Mouse (Mus musculus): ENCODE results near the gene Man1c1. TPM values are rescaled to one million over a fixed set of nuclear protein-coding genes. Genes with fewer than 3 reads are reported as not detected.

Man1c1 gene
- polyA plus RNA-seq, 1 experiment from 2014 or later, result 1.5 TPM

- no peak for TF ChIP-seq CTCF (IDR thresholded peaks at IDR 0.05; ENCODE audit: low read depth)
- no peak for TF ChIP-seq EP300 (optimal IDR thresholded peaks at IDR 0.05)
- 79% methylated on average over 5 of the region's 5 CpGs for WGBS
- Histone ChIP-seq H3K4me3 (ENCODE audit: low read depth, low read length) (no peak overlapping the region), H3K9me3 (ENCODE audit: control insufficient read depth, low read length) (no peaks in the 10 kb centered on the region), H3K4me1 (replicated peaks; ENCODE audit: control insufficient read depth, insufficient read depth) (no peaks in the 10 kb centered on the region), H3K4me2 (replicated peaks; ENCODE audit: low read depth) (no peak overlapping the region), H3K27me3 (ENCODE audit: control insufficient read depth, insufficient read depth, low read length) (no peaks in the 10 kb centered on the region), H3K36me3 (ENCODE audit: control insufficient read depth, insufficient read depth, low read length) (no peaks in the 10 kb centered on the region), H3K9ac (ENCODE audit: low read length) (no peak overlapping the region), H3K27ac (replicated peaks) (no peak overlapping the region)
- DNase-seq (ENCODE audit: low spot score) (no peak), ATAC-seq (ENCODE audit: low FRiP score, low TSS enrichment) (no peak)
These were observed 96.4 kb downstream of the Man1c1 start for GRCm38 (mm10) chr4:134607679-134608078.

- TF ChIP-seq EP300 (optimal IDR thresholded peaks at IDR 0.05), result no peak
- TF ChIP-seq CTCF (IDR thresholded peaks at IDR 0.05; ENCODE audit: low read depth), result no peak
- Histone ChIP-seq H3K36me3 (ENCODE audit: control insufficient read depth, insufficient read depth, low read length) (no peaks in the 10 kb centered on the region), H3K4me3 (ENCODE audit: low read depth, low read length) (no peak overlapping the region), H3K4me2 (replicated peaks; ENCODE audit: low read depth) (no peak overlapping the region), H3K27me3 (ENCODE audit: control insufficient read depth, insufficient read depth, low read length) (no peaks in the 10 kb centered on the region), H3K9me3 (ENCODE audit: control insufficient read depth, low read length) (no peaks in the 10 kb centered on the region), H3K9ac (ENCODE audit: low read length) (no peak overlapping the region), H3K4me1 (replicated peaks; ENCODE audit: control insufficient read depth, insufficient read depth) (no peaks in the 10 kb centered on the region), H3K27ac (replicated peaks) (no peak overlapping the region)
- no peak for ATAC-seq (ENCODE audit: low FRiP score, low TSS enrichment)
- 26% methylated on average over 5 of the region's 5 CpGs for WGBS
- DNase-seq (ENCODE audit: low spot score), result no peak
These were observed 98.0 kb downstream of the Man1c1 start for GRCm38 (mm10) chr4:134606054-134606453.

GRCm38 (mm10) chr4:134604472-134604871 lies 99.6 kb downstream of the Man1c1 start:
- Histone ChIP-seq H3K9ac (ENCODE audit: low read length) (no peak overlapping the region), H3K4me3 (ENCODE audit: low read depth, low read length) (no peak overlapping the region), H3K4me2 (replicated peaks; ENCODE audit: low read depth) (no peak overlapping the region), H3K9me3 (ENCODE audit: control insufficient read depth, low read length) (no peaks in the 10 kb centered on the region), H3K27ac (replicated peaks) (no peak overlapping the region), H3K4me1 (replicated peaks; ENCODE audit: control insufficient read depth, insufficient read depth) (no peaks in the 10 kb centered on the region), H3K27me3 (ENCODE audit: control insufficient read depth, insufficient read depth, low read length) (no peaks in the 10 kb centered on the region), H3K36me3 (ENCODE audit: control insufficient read depth, insufficient read depth, low read length) (no peaks in the 10 kb centered on the region)
- TF ChIP-seq EP300 (optimal IDR thresholded peaks at IDR 0.05), result no peak
- TF ChIP-seq CTCF (IDR thresholded peaks at IDR 0.05; ENCODE audit: low read depth), result no peak
- no peak for DNase-seq (ENCODE audit: low spot score)
- ATAC-seq (ENCODE audit: low FRiP score, low TSS enrichment), result no peak
- WGBS, result 72% methylated on average over 4 of the region's 4 CpGs

- Histone ChIP-seq H3K27me3 (ENCODE audit: control insufficient read depth, insufficient read depth, low read length) (no peaks in the 10 kb centered on the region), H3K9me3 (ENCODE audit: control insufficient read depth, low read length) (no peaks in the 10 kb centered on the region), H3K27ac (replicated peaks) (no peak overlapping the region), H3K36me3 (ENCODE audit: control insufficient read depth, insufficient read depth, low read length) (no peaks in the 10 kb centered on the region), H3K4me2 (replicated peaks; ENCODE audit: low read depth) (no peak overlapping the region), H3K9ac (ENCODE audit: low read length) (no peak overlapping the region), H3K4me1 (replicated peaks; ENCODE audit: control insufficient read depth, insufficient read depth) (no peaks in the 10 kb centered on the region), H3K4me3 (ENCODE audit: low read depth, low read length) (no peak overlapping the region)
- DNase-seq (ENCODE audit: low spot score) (no peak), ATAC-seq (ENCODE audit: low FRiP score, low TSS enrichment) (no peak)
- TF ChIP-seq CTCF (IDR thresholded peaks at IDR 0.05; ENCODE audit: low read depth) (no peak), EP300 (optimal IDR thresholded peaks at IDR 0.05) (no peak)
- 46% methylated on average over 5 of the region's 5 CpGs for WGBS
These were observed 100.5 kb downstream of the Man1c1 start for GRCm38 (mm10) chr4:134603553-134603952.

GRCm38 (mm10) chr4:134602610-134603009 lies 101.5 kb downstream of the Man1c1 start:
- Histone ChIP-seq H3K9me3 (ENCODE audit: control insufficient read depth, low read length) (no peaks in the 10 kb centered on the region), H3K4me1 (replicated peaks; ENCODE audit: control insufficient read depth, insufficient read depth) (no peaks in the 10 kb centered on the region), H3K36me3 (ENCODE audit: control insufficient read depth, insufficient read depth, low read length) (no peaks in the 10 kb centered on the region), H3K27me3 (ENCODE audit: control insufficient read depth, insufficient read depth, low read length) (no peaks in the 10 kb centered on the region), H3K9ac (ENCODE audit: low read length) (no peak overlapping the region), H3K4me3 (ENCODE audit: low read depth, low read length) (no peak overlapping the region), H3K4me2 (replicated peaks; ENCODE audit: low read depth) (no peak overlapping the region), H3K27ac (replicated peaks) (no peak overlapping the region)
- DNase-seq (ENCODE audit: low spot score) (no peak), ATAC-seq (ENCODE audit: low FRiP score, low TSS enrichment) (no peak)
- 51% methylated on average over 3 of the region's 3 CpGs for WGBS
- TF ChIP-seq CTCF (IDR thresholded peaks at IDR 0.05; ENCODE audit: low read depth) (no peak), EP300 (optimal IDR thresholded peaks at IDR 0.05) (no peak)

GRCm38 (mm10) chr4:134601981-134602380 lies 102.1 kb downstream of the Man1c1 start:
- Histone ChIP-seq H3K27me3 (ENCODE audit: control insufficient read depth, insufficient read depth, low read length) (no peaks in the 10 kb centered on the region), H3K4me3 (ENCODE audit: low read depth, low read length) (no peak overlapping the region), H3K9ac (ENCODE audit: low read length) (no peak overlapping the region), H3K36me3 (ENCODE audit: control insufficient read depth, insufficient read depth, low read length) (no peaks in the 10 kb centered on the region), H3K4me1 (replicated peaks; ENCODE audit: control insufficient read depth, insufficient read depth) (no peaks in the 10 kb centered on the region), H3K27ac (replicated peaks) (no peak overlapping the region), H3K4me2 (replicated peaks; ENCODE audit: low read depth) (no peak overlapping the region), H3K9me3 (ENCODE audit: control insufficient read depth, low read length) (no peaks in the 10 kb centered on the region)
- DNase-seq (ENCODE audit: low spot score) (no peak), ATAC-seq (ENCODE audit: low FRiP score, low TSS enrichment) (no peak)
- TF ChIP-seq EP300 (optimal IDR thresholded peaks at IDR 0.05) (no peak), CTCF (IDR thresholded peaks at IDR 0.05; ENCODE audit: low read depth) (no peak)
- WGBS, result 52% methylated on average over 7 of the region's 7 CpGs
